Mouse (Mus musculus): ENCODE results near the gene Ccdc150. TPM values are rescaled to one million over a fixed set of nuclear protein-coding genes. Genes with fewer than 3 reads are reported as not detected.

The Ccdc150 gene
- polyA plus RNA-seq (2015; fragmentation: Illumina TruSeq; extraction: RNeasy Lipid Tissue Mini Kit (QIAGEN cat#74804); ENCODE audit: low read depth, low replicate concordance): 0.15 TPM

DNA sequence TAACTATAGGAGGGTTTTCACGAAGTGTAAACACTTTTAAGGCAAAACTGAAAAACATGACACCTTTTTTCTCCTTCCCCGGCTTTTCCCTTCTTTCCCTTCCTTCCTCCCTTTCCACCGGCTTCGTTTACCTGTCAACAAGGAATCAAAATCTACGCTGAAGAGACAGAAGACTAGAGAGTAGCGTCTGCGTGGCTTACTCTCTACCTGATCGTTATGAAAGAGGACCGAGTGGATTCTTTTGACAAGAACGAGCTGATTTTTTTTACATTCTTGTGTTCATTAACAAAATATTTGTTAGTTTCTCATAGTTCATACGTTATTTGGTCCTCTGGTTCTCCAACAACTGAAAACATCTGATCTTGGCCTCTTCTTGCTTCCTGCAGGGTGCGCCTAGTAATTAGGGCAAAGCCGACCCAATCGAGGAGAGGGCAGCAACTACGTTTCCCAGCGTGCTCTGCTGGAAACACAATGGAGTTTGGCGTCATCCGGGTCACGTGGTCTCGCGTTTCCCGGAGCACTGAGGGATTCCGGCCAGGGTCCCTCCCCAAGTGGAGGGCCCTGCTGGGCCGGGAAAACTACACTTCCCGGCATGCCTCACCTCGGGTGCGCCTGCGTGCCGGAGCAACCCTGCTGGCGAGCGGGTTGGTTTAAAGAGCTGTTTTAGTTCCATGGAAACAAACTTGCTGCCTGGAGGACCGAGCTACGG, at the start of gene Ccdc150:
TSS of gene Ccdc150 (plus strand) at position 526 of the 709 bp plus-strand sequence.

Other genes starting within 250 kb of the Ccdc150 start
- 15.0 TPM for gene Hecw2, start 55.5 kb upstream of the Ccdc150 start, polyA plus RNA-seq (2015; fragmentation: Illumina TruSeq; extraction: RNeasy Lipid Tissue Mini Kit (QIAGEN cat#74804); ENCODE audit: low read depth, low replicate concordance)
- gene Gtf3c3, start 188.3 kb downstream of the Ccdc150 start, polyA plus RNA-seq (2015; fragmentation: Illumina TruSeq; extraction: RNeasy Lipid Tissue Mini Kit (QIAGEN cat#74804); ENCODE audit: low read depth, low replicate concordance): 26.3 TPM

All from brain, adult 10 weeks (tissue).